Mouse (Mus musculus): ENCODE measurements at regions not wholly inside any gene's neighbourhood (a gene's known extent, or its start where the extent isn't known, plus 50 kb on each side); places are given as distances from the start of the nearest gene placed in this dataset.

- no peak for DNase-seq (ENCODE audit: low spot score)
- H3K9me3 ChIP-seq (ENCODE audit: control insufficient read depth, low read length): 0 out of 2 replicates have a peak, but pooled peaks cover 6% of the 10 kb centered on the region
- H3K27ac ChIP-seq (replicated peaks; ENCODE audit: low read depth, low read length): no peak overlapping the region
- no peaks in the 10 kb centered on the region for H3K4me1 ChIP-seq (ENCODE audit: control insufficient read depth, insufficient read depth, low read length)
- 58% methylated on average over 8 of the region's 8 CpGs for WGBS
- no peaks in the 10 kb centered on the region for H3K27me3 ChIP-seq (ENCODE audit: control insufficient read depth, insufficient read depth, low read length)
- H3K4me3 ChIP-seq (replicated peaks; ENCODE audit: low read length): no peak overlapping the region
- no peak overlapping the region for H3K4me2 ChIP-seq (replicated peaks; ENCODE audit: low read depth, low read length, severe bottlenecking)
- ATAC-seq (ENCODE audit: low FRiP score, low read depth): no peak
- no peak overlapping the region for H3K9ac ChIP-seq (ENCODE audit: low read depth, low read length, severe bottlenecking)
- no peaks in the 10 kb centered on the region for H3K36me3 ChIP-seq (ENCODE audit: control insufficient read depth, insufficient read depth, low read length)
- no peak for TF ChIP-seq POLR2A (IDR thresholded peaks at IDR 0.05; ENCODE audit: borderline replicate concordance, extremely low read depth, insufficient read depth, insufficient read length)
These were observed 185.4 kb upstream of the Tle3 start for GRCm38 (mm10) chr9:61186541-61187420.

DNA sequence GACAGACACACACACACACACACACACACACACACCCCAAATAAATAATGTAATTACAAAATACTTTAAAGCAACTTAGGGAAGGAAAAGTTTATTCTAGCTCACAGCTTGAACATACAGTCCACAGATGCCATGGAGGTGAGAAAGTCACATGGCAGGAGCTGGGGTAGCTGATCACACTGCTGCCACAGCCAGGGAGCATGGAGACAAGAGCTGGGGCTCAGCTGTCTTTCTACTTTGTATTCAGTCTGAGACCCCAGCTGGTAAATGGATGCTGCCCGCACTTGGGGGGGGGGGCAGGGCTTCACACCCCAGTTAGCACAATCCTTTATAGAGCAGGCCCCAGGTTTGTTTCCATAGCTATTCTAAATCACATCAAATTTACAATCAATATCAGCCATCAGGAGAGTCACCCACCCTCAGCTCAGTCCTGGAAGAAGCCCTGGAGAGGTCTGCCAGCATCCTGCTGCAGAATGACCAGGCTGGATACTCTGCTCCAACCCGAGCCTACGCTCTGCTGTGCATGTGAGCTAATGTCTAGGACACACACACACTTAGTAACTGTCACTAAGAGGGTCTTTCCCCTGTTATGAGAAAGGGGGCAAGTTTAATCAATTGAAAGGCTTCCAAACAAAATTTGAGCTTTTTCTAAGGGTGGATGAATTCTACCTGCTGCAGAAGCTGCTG is 184.3 kb upstream of the Tle3 start:
- no peak overlapping the region for H3K4me2 ChIP-seq (replicated peaks; ENCODE audit: low read depth, low read length, severe bottlenecking)
- H3K9me3 ChIP-seq (ENCODE audit: control insufficient read depth, low read length): 0 out of 2 replicates have a peak, but pooled peaks cover 6% of the 10 kb centered on the region
- DNase-seq (ENCODE audit: low spot score): no peak
- no peak overlapping the region for H3K27ac ChIP-seq (replicated peaks; ENCODE audit: low read depth, low read length)
- no peak for TF ChIP-seq POLR2A (IDR thresholded peaks at IDR 0.05; ENCODE audit: borderline replicate concordance, extremely low read depth, insufficient read depth, insufficient read length)
- H3K4me3 ChIP-seq (replicated peaks; ENCODE audit: low read length): no peak overlapping the region
- H3K4me1 ChIP-seq (ENCODE audit: control insufficient read depth, insufficient read depth, low read length): no peaks in the 10 kb centered on the region
- 83% methylated on average over 3 of the region's 3 CpGs for WGBS
- no peaks in the 10 kb centered on the region for H3K27me3 ChIP-seq (ENCODE audit: control insufficient read depth, insufficient read depth, low read length)
- H3K36me3 ChIP-seq (ENCODE audit: control insufficient read depth, insufficient read depth, low read length): no peaks in the 10 kb centered on the region
- ATAC-seq (ENCODE audit: low FRiP score, low read depth): no peak
- H3K9ac ChIP-seq (ENCODE audit: low read depth, low read length, severe bottlenecking): no peak overlapping the region

GRCm38 (mm10) chr9:61189295-61189694 is 182.9 kb upstream of the Tle3 start:
- Histone ChIP-seq H3K4me2 (replicated peaks; ENCODE audit: low read depth, low read length, severe bottlenecking) (no peak overlapping the region), H3K27ac (replicated peaks; ENCODE audit: low read depth, low read length) (no peak overlapping the region), H3K9me3 (ENCODE audit: control insufficient read depth, low read length) (0 out of 2 replicates have a peak, but pooled peaks cover 6% of the 10 kb centered on the region), H3K9ac (ENCODE audit: low read depth, low read length, severe bottlenecking) (no peak overlapping the region), H3K4me3 (replicated peaks; ENCODE audit: low read length) (no peak overlapping the region), H3K27me3 (ENCODE audit: control insufficient read depth, insufficient read depth, low read length) (no peaks in the 10 kb centered on the region), H3K4me1 (ENCODE audit: control insufficient read depth, insufficient read depth, low read length) (no peaks in the 10 kb centered on the region), H3K36me3 (ENCODE audit: control insufficient read depth, insufficient read depth, low read length) (no peaks in the 10 kb centered on the region)
- TF ChIP-seq POLR2A (IDR thresholded peaks at IDR 0.05; ENCODE audit: borderline replicate concordance, extremely low read depth, insufficient read depth, insufficient read length): no peak
- DNase-seq (ENCODE audit: low spot score) (no peak), ATAC-seq (ENCODE audit: low FRiP score, low read depth) (no peak)
- 85% methylated on average over 8 of the region's 8 CpGs for WGBS

DNA sequence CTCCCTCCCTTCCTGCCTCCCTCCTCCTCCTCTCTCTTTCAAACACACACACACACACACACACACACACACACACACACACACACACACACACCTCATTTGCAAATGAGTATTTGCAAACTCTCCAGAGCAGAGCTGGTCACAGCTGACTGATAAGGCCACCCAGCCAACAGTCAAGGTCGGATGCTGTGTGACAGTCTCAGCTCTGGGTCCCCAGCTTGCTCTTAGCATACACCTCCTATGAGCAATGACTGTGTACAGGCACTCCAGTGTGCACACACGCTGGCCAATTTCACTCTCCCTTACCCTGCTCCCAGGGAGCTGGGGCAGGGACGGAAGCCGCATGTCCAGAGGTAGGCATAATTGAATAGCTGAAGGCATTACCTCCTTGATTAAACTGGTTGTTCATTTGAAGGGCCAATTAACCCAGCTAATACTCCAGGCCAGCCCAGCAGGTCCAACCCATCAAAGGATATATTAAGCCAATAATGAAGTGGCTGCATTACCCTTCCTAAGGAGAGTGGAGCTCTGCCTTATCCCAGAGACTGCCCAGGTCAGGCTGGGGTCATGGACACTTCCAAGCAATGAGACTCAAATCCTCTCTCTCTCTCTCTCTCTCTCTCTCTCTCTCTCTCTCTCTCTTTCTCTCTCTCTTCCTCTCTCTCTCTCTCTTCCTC is 173.0 kb upstream of the Tle3 start:
- no peaks in the 10 kb centered on the region for H3K9me3 ChIP-seq (ENCODE audit: control insufficient read depth, low read length)
- no peak overlapping the region for H3K4me3 ChIP-seq (replicated peaks; ENCODE audit: low read length)
- DNase-seq (ENCODE audit: low spot score): no peak
- H3K36me3 ChIP-seq (ENCODE audit: control insufficient read depth, insufficient read depth, low read length): no peaks in the 10 kb centered on the region
- peaks cover 9% of the 10 kb centered on the region for H3K4me1 ChIP-seq (ENCODE audit: control insufficient read depth, insufficient read depth, low read length)
- no peak overlapping the region for H3K9ac ChIP-seq (ENCODE audit: low read depth, low read length, severe bottlenecking)
- H3K27me3 ChIP-seq (ENCODE audit: control insufficient read depth, insufficient read depth, low read length): no peaks in the 10 kb centered on the region
- no peak overlapping the region for H3K27ac ChIP-seq (replicated peaks; ENCODE audit: low read depth, low read length)
- ATAC-seq (ENCODE audit: low FRiP score, low read depth): no peak
- 47% methylated on average over 4 of the region's 4 CpGs for WGBS
- no peak overlapping the region for H3K4me2 ChIP-seq (replicated peaks; ENCODE audit: low read depth, low read length, severe bottlenecking)
- TF ChIP-seq POLR2A (IDR thresholded peaks at IDR 0.05; ENCODE audit: borderline replicate concordance, extremely low read depth, insufficient read depth, insufficient read length): no peak

- Histone ChIP-seq H3K9me3 (ENCODE audit: control insufficient read depth, low read length) (no peaks in the 10 kb centered on the region), H3K27ac (replicated peaks; ENCODE audit: low read depth, low read length) (no peak overlapping the region), H3K4me3 (replicated peaks; ENCODE audit: low read length) (no peak overlapping the region), H3K9ac (ENCODE audit: low read depth, low read length, severe bottlenecking) (no peak overlapping the region), H3K4me1 (ENCODE audit: control insufficient read depth, insufficient read depth, low read length) (peaks cover 9% of the 10 kb centered on the region), H3K36me3 (ENCODE audit: control insufficient read depth, insufficient read depth, low read length) (no peaks in the 10 kb centered on the region), H3K4me2 (replicated peaks; ENCODE audit: low read depth, low read length, severe bottlenecking) (no peak overlapping the region), H3K27me3 (ENCODE audit: control insufficient read depth, insufficient read depth, low read length) (no peaks in the 10 kb centered on the region)
- DNase-seq (ENCODE audit: low spot score): no peak
- TF ChIP-seq POLR2A (IDR thresholded peaks at IDR 0.05; ENCODE audit: borderline replicate concordance, extremely low read depth, insufficient read depth, insufficient read length): no peak
- ATAC-seq (ENCODE audit: low FRiP score, low read depth): no peak
- 21% methylated on average over 8 of the region's 8 CpGs for WGBS
These were observed 172.3 kb upstream of the Tle3 start for GRCm38 (mm10) chr9:61199891-61200290.
